Mouse (Mus musculus) layer of hippocampus, adult 18-20 months (tissue): ENCODE measurements around the gene Trabd2b. TPM values are rescaled to one million over a fixed set of nuclear protein-coding genes. Genes with fewer than 3 reads are reported as not detected.

Experiments
- DNase-seq, 2 experiments: peaks; one replicate each; pipeline ENCODE4 v3.0.0; 2022; ENCODE audit warnings: low spot score in 2 of 2
- long read RNA-seq: library from polyadenylated mRNA; stranded (forward); transcript quantifications from one replicate; pipeline ENCODE4 v2.0.0, GENCODE M21; 2021
- total RNA-seq, 2 experiments: library from RNA; stranded (reverse); gene quantifications; 2 replicates each; pipeline ENCODE4 v1.2.3; 2021

Gene Trabd2b
- total RNA-seq, result 1 to 10 TPM; 1.4 to 1.5 TPM
- long read RNA-seq, full-length matches to known transcripts, result 1 of 1 reads
- long read RNA-seq, partial matches to known transcripts, result 0 of 1 reads
- long read RNA-seq, other reads (novel, unspliced or antisense), result 0 of 1 reads

- peak in 1 of 2 experiments; percentile 4 for DNase-seq
Observed at GRCm38 (mm10) chr4:114406355-114407101, at the start of gene Trabd2b. Trabd2b (plus strand) TSS chr4:114406724.

GRCm38 (mm10) chr4:114357420-114357819, 49.1 kb upstream of the Trabd2b start:
- DNase-seq, result no peak

GRCm38 (mm10) chr4:114358874-114359273, 47.6 kb upstream of the Trabd2b start:
- no peak for DNase-seq

- no peak for DNase-seq
Observed at GRCm38 (mm10) chr4:114359818-114360217, 46.7 kb upstream of the Trabd2b start.

GRCm38 (mm10) chr4:114361336-114361735, 45.2 kb upstream of the Trabd2b start:
- DNase-seq, result no peak

- no peak for DNase-seq
Observed at GRCm38 (mm10) chr4:114365000-114365399, 41.5 kb upstream of the Trabd2b start.

GRCm38 (mm10) chr4:114365595-114365994, 40.9 kb upstream of the Trabd2b start:
- DNase-seq, result no peak

- DNase-seq, result no peak
Observed at GRCm38 (mm10) chr4:114367005-114367404, 39.5 kb upstream of the Trabd2b start.

- DNase-seq, result no peak
Observed at GRCm38 (mm10) chr4:114367840-114368239, 38.7 kb upstream of the Trabd2b start.

- DNase-seq, result no peak
Observed at GRCm38 (mm10) chr4:114369591-114369990, 36.9 kb upstream of the Trabd2b start.

- DNase-seq, result no peak
Observed at GRCm38 (mm10) chr4:114370935-114371715, 35.4 kb upstream of the Trabd2b start.

- peak; percentile 62 to 75 for DNase-seq
Observed at GRCm38 (mm10) chr4:114372699-114373098, 33.8 kb upstream of the Trabd2b start.

GRCm38 (mm10) chr4:114374330-114374729, 32.2 kb upstream of the Trabd2b start:
- peak in 1 of 2 experiments; percentile 12 for DNase-seq

- no peak for DNase-seq
Observed at GRCm38 (mm10) chr4:114377531-114377930, 29.0 kb upstream of the Trabd2b start.

- DNase-seq, result no peak
Observed at GRCm38 (mm10) chr4:114378512-114378911, 28.0 kb upstream of the Trabd2b start.

GRCm38 (mm10) chr4:114379416-114379956, 27.0 kb upstream of the Trabd2b start:
- no peak for DNase-seq

- no peak for DNase-seq
Observed at GRCm38 (mm10) chr4:114382627-114383026, 23.9 kb upstream of the Trabd2b start.

- peak in 1 of 2 experiments; percentile 30 for DNase-seq
Observed at GRCm38 (mm10) chr4:114385236-114385635, 21.3 kb upstream of the Trabd2b start.

- peak in 1 of 2 experiments; percentile 30 for DNase-seq
Observed at GRCm38 (mm10) chr4:114386395-114386811, 20.1 kb upstream of the Trabd2b start.

- no peak for DNase-seq
Observed at GRCm38 (mm10) chr4:114387527-114388135, 18.9 kb upstream of the Trabd2b start.

GRCm38 (mm10) chr4:114388306-114388705, 18.2 kb upstream of the Trabd2b start:
- DNase-seq, result no peak
